In the genomic region with DNA sequence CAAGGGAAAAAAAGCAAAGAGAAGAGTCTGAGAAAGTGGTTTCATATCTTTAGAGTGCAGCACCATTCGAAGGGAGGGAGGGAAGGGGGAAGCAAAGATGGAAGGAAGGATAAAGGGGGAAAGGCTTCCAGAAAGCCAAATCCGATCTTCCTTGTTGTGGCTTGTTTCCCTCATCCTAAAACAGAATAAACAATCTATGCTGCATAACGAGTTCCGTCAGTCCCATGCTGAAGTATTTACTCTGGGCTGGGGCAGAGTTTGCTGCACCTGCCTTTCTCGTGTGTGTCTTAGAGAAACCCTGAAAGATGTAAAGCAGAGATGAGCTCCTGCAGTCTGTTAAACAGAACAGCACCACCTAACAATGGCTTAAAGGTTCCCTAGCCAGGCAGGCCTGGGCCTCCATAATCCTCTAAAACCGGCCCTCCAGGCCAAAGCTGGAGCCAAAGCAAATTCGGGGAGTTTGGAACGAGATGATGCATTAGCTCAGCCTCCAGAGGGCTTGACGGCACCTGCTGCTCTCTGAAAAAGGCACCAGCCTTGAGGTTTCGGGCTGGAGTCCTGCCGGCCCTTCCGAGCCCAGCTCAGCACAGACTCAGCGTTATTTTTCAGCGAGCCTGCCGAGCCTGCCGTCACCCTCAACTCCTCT, we compare ENCODE assay signal across 8 mouse cellular contexts. TPM values are rescaled to one million over a fixed set of nuclear protein-coding genes. Genes with fewer than 3 reads are reported as not detected.
DNase-seq lines count a peak whose midpoint lies in the region; ATAC-seq and TF ChIP-seq lines count a peak whose summit lies in the region.

No protein-coding gene starts in this region.

- no peaks in the 10 kb centered on the region for H3K36me3 ChIP-seq in forebrain, embryonic 14.5 days (ENCODE audit: control insufficient read depth, insufficient read depth, low read length)
- H3K36me3 ChIP-seq in limb, embryonic 15.5 days: no peaks in the 10 kb centered on the region
- H3K36me3 ChIP-seq in stomach, postnatal 0 days (ENCODE audit: control insufficient read depth, insufficient read depth, low read length): no peaks in the 10 kb centered on the region

- H3K4me3 ChIP-seq in layer of hippocampus, adult 2 months: no peak overlapping the region
- H3K4me3 ChIP-seq in forebrain, embryonic 14.5 days (ENCODE audit: low read depth, low read length): no peak overlapping the region
- no peak overlapping the region for H3K4me3 ChIP-seq in limb, embryonic 15.5 days
- no peak overlapping the region for H3K4me3 ChIP-seq in stomach, postnatal 0 days (ENCODE audit: low read depth, low read length)

- H3K9me3 ChIP-seq in forebrain, embryonic 14.5 days (replicated peaks; ENCODE audit: control insufficient read depth, low read length): no peaks in the 10 kb centered on the region
- H3K9me3 ChIP-seq in limb, embryonic 15.5 days: no peaks in the 10 kb centered on the region
- no peaks in the 10 kb centered on the region for H3K9me3 ChIP-seq in stomach, postnatal 0 days (ENCODE audit: control insufficient read depth, low read length)

- TF ChIP-seq EP300 in stomach, postnatal 0 days (optimal IDR thresholded peaks at IDR 0.05): no peak

- no peaks in the 10 kb centered on the region for H3K27me3 ChIP-seq in forebrain, embryonic 14.5 days (replicated peaks; ENCODE audit: control insufficient read depth, insufficient read depth, low read length)
- no peaks in the 10 kb centered on the region for H3K27me3 ChIP-seq in limb, embryonic 15.5 days
- no peaks in the 10 kb centered on the region for H3K27me3 ChIP-seq in stomach, postnatal 0 days (ENCODE audit: control insufficient read depth, insufficient read depth, low read length)

- TF ChIP-seq CTCF in layer of hippocampus, adult 2 months (conservative IDR thresholded peaks at IDR 0.05): peak; percentile 19
- peak; percentile 23; the same call in 1 of the 2 replicates for TF ChIP-seq CTCF in stomach, postnatal 0 days (IDR thresholded peaks at IDR 0.05; ENCODE audit: low read depth)

- no peak overlapping the region for H3K9ac ChIP-seq in forebrain, embryonic 14.5 days (ENCODE audit: low read length)
- no peak overlapping the region for H3K9ac ChIP-seq in limb, embryonic 15.5 days
- 0 out of 2 replicates have a peak overlapping the region, but pooled peaks have one; percentile 9 for H3K9ac ChIP-seq in stomach, postnatal 0 days (ENCODE audit: low read length)

- 18% methylated on average over 16 of the region's 16 CpGs for WGBS in forebrain, embryonic 14.5 days
- 27% methylated on average over 16 of the region's 16 CpGs for WGBS in limb, embryonic 15.5 days
- WGBS in stomach, postnatal 0 days: 10% methylated on average over 16 of the region's 16 CpGs

- H3K4me1 ChIP-seq in forebrain, embryonic 14.5 days (ENCODE audit: control insufficient read depth, insufficient read depth, low read length): peaks cover 9% of the 10 kb centered on the region; the same call in 1 of the 2 replicates
- peaks cover 80% of the 10 kb centered on the region for H3K4me1 ChIP-seq in limb, embryonic 15.5 days
- H3K4me1 ChIP-seq in stomach, postnatal 0 days (replicated peaks; ENCODE audit: control insufficient read depth, insufficient read depth): peaks cover 30% of the 10 kb centered on the region

- no peak for DNase-seq in layer of hippocampus, adult 2 months (ENCODE audit: low spot score in 2 of 2)
- DNase-seq in layer of hippocampus, adult 9-10 months (ENCODE audit: low spot score): no peak
- peak; percentile 22 for DNase-seq in cerebellum, adult 11-12 months
- DNase-seq in forebrain, embryonic 14.5 days (ENCODE audit: low spot score): peak; percentile 43
- peak; percentile 59 for DNase-seq in stomach, postnatal 0 days (ENCODE audit: low spot score)
- no peak for DNase-seq in frontal cortex, postnatal 10 days (ENCODE audit: low spot score in 2 of 2)
- DNase-seq in right cerebral cortex, adult 2 months (ENCODE audit: low spot score in 2 of 2): no peak

- no peak overlapping the region for H3K4me2 ChIP-seq in forebrain, embryonic 14.5 days (ENCODE audit: low read length)
- H3K4me2 ChIP-seq in limb, embryonic 15.5 days: no peak overlapping the region
- peak overlapping the region; percentile 37 for H3K4me2 ChIP-seq in stomach, postnatal 0 days (replicated peaks; ENCODE audit: low read depth)

- H3K27ac ChIP-seq in layer of hippocampus, adult 2 months: peak overlapping the region; percentile 73
- H3K27ac ChIP-seq in forebrain, embryonic 14.5 days (ENCODE audit: low read depth, low read length): no peak overlapping the region
- peak overlapping the region; percentile 67 for H3K27ac ChIP-seq in limb, embryonic 15.5 days
- H3K27ac ChIP-seq in stomach, postnatal 0 days (replicated peaks): peak overlapping the region; percentile 86

- ATAC-seq in forebrain, embryonic 14.5 days: no peak
- ATAC-seq in limb, embryonic 15.5 days (ENCODE audit: insufficient number of reproducible peaks, low FRiP score, low TSS enrichment, low read depth): no peak
- ATAC-seq in stomach, postnatal 0 days (ENCODE audit: low FRiP score, low TSS enrichment): peak; percentile 15; the same call in 1 of the 2 replicates

RNA-seq across cellular contexts. Expression of gene Rassf3, which starts 43.4 kb away (rescaled TPM):
- total RNA-seq in layer of hippocampus, adult 2 months (2021): 1 to 10 TPM; 8.8 to 9.3 TPM
- polyA plus RNA-seq in forebrain, embryonic 14.5 days (2014; fragmentation: Nextera tagmentation; extraction: Ambion mirVana): 4.4 and 4.7 TPM in 2 replicates
- polyA plus RNA-seq in limb, embryonic 15.5 days (2015; fragmentation: Nextera tagmentation; extraction: Ambion mirVana): 17.3 and 17.8 TPM in 2 replicates
- 19.2 and 20.0 TPM in 2 replicates for polyA plus RNA-seq in stomach, postnatal 0 days (2015; fragmentation: Nextera tagmentation; extraction: Ambion mirVana)

Comparison
In these comparisons a context has a peak if more than half of its experiments do, and no peak if none do; other contexts are left out.
1. DNase-seq: peak in cerebellum, adult 11-12 months (single experiment), forebrain, embryonic 14.5 days (single experiment) and stomach, postnatal 0 days (single experiment); none in layer of hippocampus, adult 2 months (0 of 2), layer of hippocampus, adult 9-10 months (single experiment), frontal cortex, postnatal 10 days (0 of 2) and right cerebral cortex, adult 2 months (0 of 2).